Mouse (Mus musculus) common myeloid progenitor, adult 5-6 weeks (primary cell): ENCODE measurements around the gene Usb1. TPM values are rescaled to one million over a fixed set of nuclear protein-coding genes. Genes with fewer than 3 reads are reported as not detected.
"Not testable (repeated sequence)": the region's sequence is repeated elsewhere in the genome, so short reads cannot be mapped to it uniquely, and the experiment has no call there.

ENCODE experiments used
- ATAC-seq: replicated peaks from 2 replicates; pipeline ENCODE4 v1.8.0; 2016; ENCODE audit warnings: low read depth, mild to moderate bottlenecking, moderate TSS enrichment, inconsistent platforms; ENCODE audit not compliant: poor library complexity, severe bottlenecking
- total RNA-seq: library from RNA; stranded (forward); fragments of 200-1000, 187-1606 nt; gene quantifications from 2 replicates; pipeline ENCODE4 v1.2.3, GENCODE M21; 2017

Usb1 gene
- total RNA-seq, 1 experiment from 2014 or later: 14.5 TPM

- ATAC-seq: no peak
Measured at GRCm38 (mm10) chr8:95363849-95364248, 31.8 kb downstream of the Usb1 start.

- peak; percentile 89 for ATAC-seq
Measured at GRCm38 (mm10) chr8:95369581-95370326, 37.7 kb downstream of the Usb1 start.

DNA sequence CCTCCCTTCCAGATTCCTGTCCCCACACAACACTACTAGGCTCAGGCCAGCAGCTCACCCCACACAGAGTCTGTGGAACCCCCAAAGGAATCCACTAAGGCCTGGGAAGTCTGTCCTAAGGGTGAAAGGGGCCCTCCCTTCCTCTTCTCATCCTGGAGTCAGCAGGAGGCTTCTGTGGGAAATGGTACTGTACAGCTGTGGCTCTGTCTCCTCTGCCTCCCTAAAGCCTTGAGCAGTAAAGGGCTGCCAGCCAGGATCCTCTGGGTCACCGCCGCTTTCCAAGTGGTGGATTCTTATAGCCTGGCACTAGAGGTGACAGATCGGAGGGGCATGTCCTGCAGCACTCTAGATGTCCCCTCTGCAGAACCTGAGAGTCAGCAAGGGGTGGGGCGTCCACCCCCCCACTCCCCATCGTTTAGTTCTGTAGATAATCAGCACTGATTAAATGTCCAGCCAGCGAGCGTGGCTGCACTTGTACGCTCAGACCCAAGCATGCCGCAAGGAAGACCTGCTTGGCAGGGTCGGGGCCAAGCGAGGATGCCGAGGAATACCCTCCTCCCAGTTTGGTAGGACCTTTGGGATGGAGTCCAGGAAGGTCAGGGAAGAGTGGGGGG lies 41.4 kb downstream of the Usb1 start:
- no peak for ATAC-seq

GRCm38 (mm10) chr8:95374429-95374828 lies 42.3 kb downstream of the Usb1 start:
- no peak for ATAC-seq

- ATAC-seq: no peak
Measured at GRCm38 (mm10) chr8:95375374-95375930, 43.4 kb downstream of the Usb1 start.

DNA sequence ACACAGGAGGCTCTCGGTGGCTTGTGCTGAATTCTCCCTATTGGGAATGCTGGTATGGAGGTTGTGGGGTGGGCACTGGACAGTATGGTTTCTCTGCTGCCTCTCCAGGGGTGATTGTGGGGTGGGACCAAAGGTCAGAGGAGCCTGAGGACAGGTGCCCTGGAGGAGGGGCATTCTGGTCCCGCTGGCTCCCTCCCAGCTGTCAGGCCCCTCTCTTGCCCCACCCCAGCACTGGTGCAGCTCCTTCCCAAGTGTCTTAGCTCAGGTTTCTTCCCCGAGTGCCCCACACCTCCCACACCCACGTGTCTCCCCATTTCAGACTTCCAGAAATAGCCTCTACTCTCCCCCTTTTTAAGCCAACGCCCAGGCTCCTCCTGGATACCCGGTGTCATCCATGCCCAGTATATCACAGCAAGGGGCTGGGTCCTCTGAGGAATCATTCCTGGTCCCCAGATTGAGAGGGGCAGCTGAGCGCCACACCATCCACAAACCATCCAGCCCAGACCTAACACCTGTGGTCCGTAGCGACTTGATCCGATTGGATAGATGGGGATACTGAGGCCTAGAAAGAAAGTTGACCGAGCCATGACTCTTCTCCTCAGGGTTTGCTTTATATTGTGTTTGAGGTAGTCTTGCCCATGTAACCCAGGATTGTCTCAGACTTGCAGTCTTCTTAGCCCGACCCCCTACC lies 44.4 kb downstream of the Usb1 start:
- ATAC-seq: no peak

GRCm38 (mm10) chr8:95377101-95377500 lies 45.0 kb downstream of the Usb1 start:
- no peak for ATAC-seq

- no peak for ATAC-seq
Measured at GRCm38 (mm10) chr8:95377863-95378291, 45.8 kb downstream of the Usb1 start.

GRCm38 (mm10) chr8:95378928-95379327 lies 46.8 kb downstream of the Usb1 start:
- not testable (repeated sequence) for ATAC-seq

- no peak for ATAC-seq
Measured at GRCm38 (mm10) chr8:95380953-95381352, 48.9 kb downstream of the Usb1 start.

- no peak for ATAC-seq
Measured at GRCm38 (mm10) chr8:95381595-95381994, 49.5 kb downstream of the Usb1 start.

DNA sequence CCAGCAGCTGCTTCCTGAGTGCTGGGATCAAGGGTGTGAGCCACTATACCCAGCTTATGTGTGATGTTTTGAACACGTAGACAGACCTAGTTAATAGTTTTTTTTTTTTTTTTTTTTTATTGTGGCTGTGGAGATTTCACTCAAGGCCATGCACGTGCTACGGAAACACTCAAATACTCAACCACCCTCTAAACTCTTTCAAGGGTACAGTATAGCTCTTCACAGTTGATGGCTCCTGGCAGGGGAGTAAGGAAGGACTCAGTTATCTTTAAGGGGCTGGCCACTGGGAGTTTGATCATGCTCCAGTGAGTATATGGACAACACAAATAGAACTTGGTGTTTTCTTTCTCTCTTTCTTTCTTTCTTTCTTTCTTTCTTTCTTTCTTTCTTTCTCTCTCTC lies 52.4 kb downstream of the Usb1 start:
- ATAC-seq: no peak

DNA sequence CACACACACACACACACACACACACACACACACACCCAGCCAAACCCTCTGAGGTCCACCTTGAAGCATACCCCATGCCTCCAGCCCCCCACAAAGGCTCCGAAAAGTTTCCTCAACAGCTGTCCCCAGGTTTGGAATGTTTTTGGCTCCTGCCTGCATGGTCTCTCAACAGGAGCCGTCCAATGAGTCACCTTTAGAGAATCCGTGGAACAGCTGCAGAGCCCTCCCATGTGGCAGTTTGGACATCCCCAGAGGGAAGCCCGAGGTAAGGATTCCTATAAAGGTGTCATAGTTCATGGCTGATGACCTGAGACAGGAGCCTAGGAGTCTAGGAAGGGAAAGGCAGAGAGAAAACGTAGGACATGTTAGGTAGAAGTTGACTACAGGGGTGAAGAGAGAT lies 54.0 kb downstream of the Usb1 start:
- no peak for ATAC-seq

DNA sequence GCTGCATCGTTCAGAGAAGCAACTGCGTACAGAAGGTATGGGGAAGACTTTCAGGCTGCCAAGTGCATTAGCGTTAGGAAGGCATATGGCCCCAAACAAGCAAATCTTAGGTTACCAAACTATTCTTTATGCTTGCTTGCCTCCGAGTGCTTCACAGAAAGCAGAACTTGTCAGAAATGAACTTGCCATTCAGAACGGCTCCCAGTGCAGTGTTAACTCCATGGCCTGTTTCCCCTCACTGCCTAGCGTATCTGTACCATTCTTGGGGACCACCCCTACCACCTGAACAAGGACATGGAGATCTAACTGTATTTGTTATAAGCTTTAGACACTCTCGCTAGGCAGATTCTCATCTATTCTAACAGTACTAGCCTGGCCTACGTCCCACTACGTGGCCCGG lies 55.1 kb downstream of the Usb1 start:
- ATAC-seq: no peak

DNA sequence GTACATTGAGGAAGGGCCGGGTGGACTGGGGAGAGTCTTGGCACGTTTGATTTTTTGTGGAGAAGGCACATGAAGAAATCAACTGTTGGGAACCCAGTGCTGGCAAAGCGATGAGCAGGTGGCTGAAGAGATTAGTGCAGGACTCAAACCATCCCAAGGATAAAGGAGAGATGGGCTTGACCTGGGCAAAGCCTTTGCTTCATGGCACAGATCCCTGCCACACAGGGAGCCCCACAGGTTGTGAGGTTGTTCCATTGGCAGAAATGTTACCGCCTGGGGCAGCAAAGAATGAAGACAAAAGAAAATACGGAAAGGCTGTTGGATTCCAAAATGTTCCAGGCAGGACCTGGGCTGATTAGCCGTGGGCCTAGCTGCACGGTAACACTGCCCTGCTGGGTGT lies 55.9 kb downstream of the Usb1 start:
- no peak for ATAC-seq

DNA sequence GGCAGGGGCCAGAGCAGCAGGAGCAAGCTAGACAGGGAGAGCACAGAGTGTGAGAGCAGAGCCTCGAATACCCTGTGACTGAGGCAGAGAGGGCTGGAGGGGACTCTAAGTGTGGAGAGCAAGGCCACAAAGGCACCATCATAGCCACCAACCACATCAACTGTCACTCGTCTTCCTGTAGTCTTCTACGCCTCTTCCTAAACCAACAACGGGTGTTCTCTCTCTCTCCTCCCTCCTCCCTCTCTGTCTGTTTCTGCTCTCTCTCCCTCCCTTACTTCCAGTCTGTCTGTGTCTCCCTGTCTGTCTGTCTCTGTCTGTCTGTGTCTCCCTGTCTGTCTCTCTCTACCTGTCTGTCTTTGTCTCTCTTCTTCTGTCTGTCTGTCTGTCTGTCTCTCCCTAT lies 58.2 kb downstream of the Usb1 start:
- peak; percentile 85 for ATAC-seq

DNA sequence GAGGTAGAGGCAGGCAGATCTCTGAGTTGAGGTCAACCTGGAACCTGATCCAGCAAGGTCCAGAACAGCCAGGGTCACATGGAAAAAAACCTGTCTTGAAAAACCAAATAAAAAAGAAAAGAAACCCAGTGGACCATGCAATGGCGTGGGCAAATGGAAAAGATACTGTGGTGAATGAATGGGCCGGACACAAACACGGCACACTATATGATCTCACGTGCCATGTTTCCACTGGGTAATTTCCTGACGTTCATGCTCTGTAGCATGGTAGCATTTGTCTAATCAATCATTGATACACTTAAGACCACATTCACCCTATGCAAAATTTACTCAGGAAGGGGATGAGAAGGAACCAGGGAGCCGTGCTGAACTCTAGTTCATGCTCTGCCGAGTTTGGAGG lies 59.0 kb downstream of the Usb1 start:
- ATAC-seq: no peak

DNA sequence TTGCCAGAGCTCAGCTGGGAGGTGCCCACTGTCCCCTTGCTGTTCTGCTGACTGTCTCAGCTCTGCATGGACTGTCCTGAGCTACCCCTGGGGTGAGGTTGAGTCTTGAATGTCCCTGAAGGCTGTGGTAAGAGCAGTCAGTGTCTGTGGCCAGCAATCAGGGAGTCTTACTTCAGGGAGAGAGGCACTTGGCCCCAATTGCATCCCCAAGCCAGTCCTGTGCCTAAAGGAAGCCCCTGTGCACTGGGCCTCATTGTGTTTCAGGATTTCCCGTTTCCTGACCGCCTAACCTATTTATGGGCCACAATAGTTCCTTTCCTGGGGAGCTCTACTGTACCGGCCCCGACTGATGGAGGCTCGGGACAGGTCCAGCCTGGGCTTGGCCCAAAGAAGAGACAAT lies 60.5 kb downstream of the Usb1 start:
- 0 out of 2 replicates have a peak, but pooled peaks have one; percentile 14 for ATAC-seq

DNA sequence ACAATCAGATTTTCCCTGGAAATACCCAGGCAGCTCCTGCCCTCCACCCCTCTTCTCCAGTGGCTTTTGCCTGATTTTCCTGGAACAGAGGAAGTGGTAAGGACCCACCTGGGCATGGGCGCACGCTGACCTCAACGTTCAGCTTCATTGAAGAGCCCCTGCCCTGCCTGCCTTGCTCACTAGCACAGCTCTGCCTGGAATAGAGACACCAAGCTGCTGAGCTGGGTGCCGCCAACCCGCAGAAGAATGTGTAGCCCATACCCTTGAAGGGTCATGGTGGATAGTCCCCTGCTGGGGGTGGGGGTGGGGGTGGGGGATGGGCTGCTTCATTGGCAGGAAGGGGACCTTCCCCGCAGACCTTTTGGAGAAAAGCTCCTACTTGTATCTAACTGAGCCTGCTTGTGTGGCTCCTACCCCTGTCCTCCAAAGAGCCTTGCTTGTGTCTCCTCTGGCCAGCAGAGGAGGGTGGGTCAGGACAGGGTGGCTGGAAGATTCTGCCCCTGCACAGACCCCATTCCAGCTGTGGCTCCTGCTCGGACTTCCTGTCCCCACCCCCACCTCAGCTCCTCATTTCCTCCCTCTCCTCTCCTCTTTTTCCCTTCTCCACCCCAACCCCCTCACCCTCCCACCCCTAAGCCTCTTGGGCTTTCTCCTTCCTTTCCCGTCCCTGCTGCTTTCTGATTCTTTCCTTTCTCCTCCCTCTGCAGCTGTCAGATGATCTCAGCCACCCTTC lies 63.3 kb downstream of the Usb1 start:
- ATAC-seq: no peak

DNA sequence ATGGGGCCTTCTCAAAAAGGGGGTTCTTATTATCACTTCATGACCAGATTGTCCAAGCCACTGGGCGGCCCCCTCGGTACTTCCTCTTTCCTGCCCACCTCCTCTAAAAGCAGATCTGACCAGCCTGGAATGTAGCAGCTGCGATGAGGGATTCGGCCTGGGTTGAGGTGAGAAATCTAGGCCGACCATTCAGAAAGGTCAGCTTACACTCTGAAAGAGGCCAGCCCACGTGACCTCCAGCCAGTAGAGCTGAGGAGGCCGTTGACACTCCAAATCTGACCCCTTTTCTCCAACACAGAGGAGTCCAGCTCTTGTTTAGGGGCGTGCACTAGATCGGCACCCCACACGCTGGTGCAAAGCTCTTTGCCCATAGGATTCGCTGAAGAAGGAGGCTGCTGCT lies 64.7 kb downstream of the Usb1 start:
- peak; percentile 20; the same call in 1 of the 2 replicates for ATAC-seq
